Mouse (Mus musculus) left cerebral cortex, adult 11 months (tissue): ENCODE results near the gene Tldc2.

Experiments used
- DNase-seq: peaks from one replicate; pipeline ENCODE4 v3.0.0; 2022; ENCODE audit warnings: low spot score

Tldc2 gene

GRCm38 (mm10) chr2:157086796-157087195 is at the start of gene Tldc2:
Gene Tldc2, plus strand, starts transcription at chr2:157087055.
- no peak for DNase-seq

DNA sequence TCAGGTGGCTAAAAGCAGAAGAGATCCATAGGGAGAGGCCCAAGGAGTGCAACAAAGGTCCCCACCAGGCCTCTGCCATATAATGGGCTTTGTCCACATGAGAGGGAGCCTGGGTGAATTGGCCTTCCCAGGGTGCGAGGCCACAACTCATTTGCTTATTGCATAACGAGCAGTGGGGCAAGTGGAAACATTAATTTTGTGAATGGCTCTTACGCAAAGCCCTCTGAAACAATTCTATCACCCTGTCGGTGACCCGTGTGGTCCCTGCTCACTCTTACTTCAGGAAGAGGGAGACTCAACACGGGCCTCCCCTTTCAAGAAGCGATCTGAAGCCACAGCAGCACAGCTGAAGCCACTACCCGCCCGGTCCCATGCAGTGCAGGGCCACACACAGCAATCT is 49.6 kb upstream of the Tldc2 start:
- no peak for DNase-seq

DNA sequence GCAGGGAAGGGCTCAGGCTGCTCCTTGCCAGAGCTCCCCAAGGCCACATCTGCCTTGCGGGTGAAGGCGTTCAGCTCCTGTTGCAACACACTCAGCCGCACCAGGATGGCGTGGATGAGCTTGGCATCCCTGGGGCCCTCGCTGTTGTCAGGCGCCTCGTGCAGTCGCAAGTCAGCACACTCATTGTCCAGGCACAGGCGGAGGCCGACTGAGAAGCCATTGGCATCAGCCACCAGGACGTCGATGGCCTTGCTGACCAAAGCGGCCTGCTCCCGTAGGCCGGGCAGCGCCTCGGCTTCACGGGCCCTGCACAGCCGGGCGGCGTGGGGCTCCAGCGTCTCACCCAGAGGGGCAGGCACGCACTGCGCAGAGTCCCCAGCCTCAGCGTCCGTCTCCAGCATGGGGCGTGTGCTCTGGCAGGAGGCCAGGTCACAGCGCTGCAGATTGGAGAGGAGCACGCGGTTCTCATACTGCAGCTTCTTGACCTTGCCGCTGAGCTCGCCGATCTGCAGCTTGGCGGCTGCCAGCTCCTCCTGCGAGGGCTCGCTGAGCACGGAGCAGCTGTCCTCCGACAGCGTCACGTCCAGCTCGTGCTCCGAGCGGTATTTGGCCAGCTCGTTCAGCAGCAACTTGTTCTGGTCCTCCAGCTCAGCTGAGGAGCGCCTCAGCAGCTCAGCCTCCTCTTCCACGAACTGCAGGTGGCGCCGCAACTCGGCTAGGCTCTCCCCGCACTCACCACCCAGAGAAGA is 46.8 kb upstream of the Tldc2 start:
- no peak for DNase-seq

GRCm38 (mm10) chr2:157040649-157041046 is 46.2 kb upstream of the Tldc2 start:
- DNase-seq: no peak

DNA sequence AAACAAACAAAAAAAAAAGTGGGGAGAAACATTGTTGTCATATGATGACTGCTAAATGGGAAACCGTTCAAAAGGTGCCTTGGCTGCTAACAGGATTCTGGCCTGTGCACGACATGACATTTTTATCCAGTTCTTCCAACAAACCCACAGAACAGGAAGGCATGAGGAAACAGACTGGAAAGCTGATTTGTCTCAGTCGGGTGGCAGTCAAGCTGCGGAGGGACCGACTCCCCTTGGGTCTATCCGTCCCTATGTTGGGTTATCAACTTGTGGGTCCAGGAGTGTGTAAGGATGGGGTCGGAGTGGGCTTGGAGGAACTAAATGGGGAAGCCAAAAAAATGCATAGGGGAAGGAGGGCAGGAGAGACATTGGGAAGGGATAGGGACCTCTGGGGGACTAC is 45.4 kb upstream of the Tldc2 start:
- DNase-seq: no peak

DNA sequence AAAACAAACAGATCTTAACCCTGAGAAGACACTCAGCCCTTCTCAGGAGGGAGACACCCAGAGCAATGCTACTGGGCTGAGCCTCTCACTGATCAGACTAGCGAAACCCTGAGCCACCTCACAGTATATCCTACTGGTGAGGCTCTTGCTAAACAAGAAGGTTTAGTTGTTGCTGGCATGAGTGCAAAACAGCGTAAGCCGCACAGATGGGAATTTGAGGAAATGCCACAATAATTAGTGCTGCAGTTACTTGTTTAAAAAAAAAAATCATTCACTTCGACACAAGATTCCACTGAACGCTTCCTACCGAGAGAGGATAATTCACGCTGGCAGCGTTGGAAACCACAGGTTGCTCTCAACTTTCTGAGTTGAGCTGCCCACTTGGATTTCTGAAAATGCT is 43.3 kb upstream of the Tldc2 start:
- no peak for DNase-seq

- no peak for DNase-seq
These were observed 42.9 kb upstream of the Tldc2 start for GRCm38 (mm10) chr2:157043987-157044386.

GRCm38 (mm10) chr2:157045932-157046331 is 40.9 kb upstream of the Tldc2 start:
- DNase-seq: no peak

DNA sequence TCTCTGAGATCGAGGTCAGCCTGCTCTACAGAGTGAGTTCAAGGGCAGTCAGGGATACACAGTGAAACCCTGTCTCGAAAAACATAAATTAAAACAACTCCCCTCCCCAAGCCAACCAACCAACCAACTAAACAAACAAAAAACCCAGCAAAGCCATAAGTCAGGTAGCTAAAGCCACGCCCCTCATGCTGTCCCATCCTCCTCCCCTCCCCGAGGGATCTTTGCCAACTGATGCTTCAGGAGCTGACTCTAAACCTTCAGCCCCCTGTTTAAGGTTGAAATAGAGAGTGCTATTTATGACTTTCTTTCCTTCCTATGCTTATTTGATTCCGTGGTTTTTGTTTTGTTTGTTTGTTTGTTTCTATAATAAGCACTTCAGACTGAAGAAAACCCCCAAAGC is 39.9 kb upstream of the Tldc2 start:
- DNase-seq: no peak

- peak; percentile 74 for DNase-seq
These were observed 38.3 kb upstream of the Tldc2 start for GRCm38 (mm10) chr2:157048395-157049181.

DNA sequence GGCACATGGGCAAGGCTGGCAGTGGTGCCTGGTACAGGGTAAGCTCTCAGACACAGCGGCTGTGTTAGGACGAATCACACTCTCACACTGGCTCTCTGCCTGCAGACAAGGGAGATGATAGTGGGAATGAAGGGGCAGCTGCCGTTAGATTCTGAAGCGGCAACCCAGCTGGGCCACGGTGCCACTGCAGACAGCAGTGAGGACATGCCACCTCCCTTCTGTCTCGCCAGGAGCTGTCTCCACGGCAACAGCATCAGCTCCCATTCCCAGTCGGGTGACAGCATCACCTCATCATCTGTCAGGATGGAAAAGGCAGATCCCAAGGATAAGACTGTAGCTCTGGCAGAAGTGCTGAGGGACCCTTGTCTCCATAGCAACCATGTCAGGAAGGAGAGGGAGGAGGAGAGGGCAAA is 37.0 kb upstream of the Tldc2 start:
- DNase-seq: no peak

- no peak for DNase-seq
These were observed 34.4 kb upstream of the Tldc2 start for GRCm38 (mm10) chr2:157052448-157052847.

DNA sequence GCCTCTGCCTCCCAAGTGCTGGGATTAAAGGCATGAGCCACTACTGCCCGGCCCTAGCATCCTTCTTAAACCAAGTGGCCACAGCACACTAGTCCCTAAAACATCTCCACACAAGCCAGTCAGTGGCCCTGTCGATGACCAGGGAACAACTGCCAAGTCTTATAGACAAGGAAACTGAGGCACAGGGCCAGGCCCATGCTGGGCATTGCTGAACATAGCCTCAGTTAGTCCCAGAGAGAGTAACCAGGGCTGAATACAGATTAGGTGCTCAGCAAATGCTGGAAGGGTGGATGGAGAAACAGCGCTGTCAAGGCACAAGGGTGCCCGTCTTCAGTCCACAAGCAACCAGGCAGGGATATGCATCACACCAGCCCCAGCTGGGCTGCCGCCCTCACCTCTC is 33.7 kb upstream of the Tldc2 start:
- no peak for DNase-seq

DNA sequence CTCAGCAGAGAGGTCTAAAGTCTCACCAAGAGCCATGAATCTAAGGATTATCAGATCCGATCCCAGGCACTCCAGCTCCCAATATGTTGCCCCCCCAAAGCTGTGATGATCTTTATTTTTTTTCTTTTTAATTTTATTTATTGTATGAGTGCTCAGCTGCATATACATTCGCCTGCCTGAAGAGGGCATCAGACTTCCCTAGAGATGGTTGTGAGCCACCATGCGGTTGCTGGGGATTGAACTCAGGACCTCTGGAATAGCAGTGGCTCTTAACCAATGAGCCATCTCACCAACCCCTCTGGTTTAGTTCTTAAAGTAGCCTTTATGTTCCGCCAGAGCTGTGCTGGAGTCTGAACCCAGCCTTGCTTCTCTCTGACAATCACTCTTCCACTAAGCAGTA is 33.1 kb upstream of the Tldc2 start:
- no peak for DNase-seq

GRCm38 (mm10) chr2:157054297-157054696 is 32.6 kb upstream of the Tldc2 start:
- no peak for DNase-seq

DNA sequence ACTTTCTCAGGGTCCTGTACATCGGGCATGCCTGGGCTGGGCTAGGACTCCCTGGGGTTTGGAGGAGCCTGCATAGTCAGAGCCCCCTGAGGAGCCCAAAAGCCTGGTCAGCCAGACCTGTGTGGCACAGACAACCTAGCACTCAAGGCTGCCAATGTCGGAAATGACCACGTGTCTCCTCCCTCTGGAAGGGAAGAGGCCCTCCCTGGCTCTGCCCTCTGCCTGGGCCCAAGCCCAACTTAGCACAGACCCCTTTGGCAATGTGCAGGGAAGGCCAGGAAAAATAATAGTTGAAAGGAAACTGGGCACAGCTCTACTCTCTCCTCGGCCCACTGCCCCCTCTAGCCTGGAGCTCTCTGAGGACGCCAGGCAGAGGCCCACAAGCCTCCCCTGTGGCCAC is 32.0 kb upstream of the Tldc2 start:
- no peak for DNase-seq

DNA sequence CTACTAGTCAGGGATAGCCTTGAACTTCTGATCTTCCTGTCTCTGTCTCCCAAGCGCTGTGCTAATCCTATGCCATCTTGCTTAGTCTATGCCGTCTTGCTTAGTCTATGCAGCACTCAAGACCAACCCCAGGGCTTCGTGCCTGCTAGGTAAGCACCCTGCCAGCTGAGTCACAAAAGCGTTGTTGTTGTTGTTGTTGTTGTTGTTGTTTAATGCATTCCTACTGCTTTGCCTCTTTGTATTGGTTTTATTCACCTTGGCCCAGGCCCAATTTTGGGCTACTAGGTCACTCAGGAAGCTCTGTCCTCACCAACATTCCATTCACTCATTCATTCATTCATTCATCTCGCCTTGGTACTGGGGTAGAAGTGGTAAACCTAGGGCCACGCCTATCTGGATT is 31.1 kb upstream of the Tldc2 start:
- DNase-seq: no peak

GRCm38 (mm10) chr2:157057186-157057585 is 29.7 kb upstream of the Tldc2 start:
- no peak for DNase-seq

- no peak for DNase-seq
These were observed 29.1 kb upstream of the Tldc2 start for GRCm38 (mm10) chr2:157057758-157058157.

DNA sequence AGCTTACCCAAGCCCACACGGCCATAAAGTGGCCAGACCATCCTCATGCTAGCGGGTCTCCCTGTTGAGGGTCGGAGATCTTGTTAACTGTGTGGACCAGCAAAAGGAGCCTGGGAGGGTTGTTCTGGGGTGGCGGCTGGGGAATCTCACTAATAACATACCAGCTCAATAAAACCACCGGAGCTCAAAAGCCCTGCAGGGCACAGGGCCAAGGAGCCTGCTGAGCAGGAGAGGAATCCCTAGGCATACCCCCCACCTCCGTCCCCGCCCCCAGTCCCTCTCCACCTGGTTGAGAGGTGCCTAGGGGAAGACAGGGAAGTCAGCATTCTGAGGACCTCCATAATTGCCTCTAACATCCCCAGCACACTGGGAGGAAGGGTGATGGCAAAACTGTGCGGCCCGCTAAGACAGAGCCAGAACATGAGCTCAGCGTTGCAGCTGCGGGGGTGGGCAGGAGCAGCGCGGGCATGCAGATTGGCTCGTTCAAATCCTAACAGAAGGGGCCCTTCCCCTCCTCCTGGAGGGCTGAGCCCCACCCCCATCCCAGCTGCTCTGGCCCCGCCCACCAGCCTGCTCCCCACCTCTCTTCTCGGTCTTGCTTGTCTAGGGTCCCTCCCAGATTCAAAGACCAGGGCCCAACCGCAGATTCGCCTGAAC is 28.4 kb upstream of the Tldc2 start:
- peak; percentile 72 for DNase-seq

DNA sequence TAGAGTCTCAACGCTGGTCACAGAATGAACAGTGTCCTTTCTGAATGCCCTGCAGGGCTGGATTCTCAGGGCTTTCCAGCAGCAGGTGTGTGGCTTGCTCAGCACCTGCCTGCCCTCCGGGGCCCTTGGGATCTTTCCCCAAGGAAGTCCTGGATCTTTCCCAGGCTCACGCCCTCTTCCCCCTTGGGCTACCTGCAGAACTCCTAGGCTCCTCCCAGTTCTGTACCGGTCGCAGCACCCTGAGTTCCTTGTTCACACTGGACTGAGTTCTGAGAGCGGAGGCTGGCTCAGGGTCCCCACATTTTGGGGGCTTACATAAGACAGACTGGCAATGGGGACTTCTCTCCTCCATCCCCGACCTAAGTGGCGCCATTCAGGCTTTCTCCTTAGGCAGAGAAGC is 27.7 kb upstream of the Tldc2 start:
- no peak for DNase-seq

- DNase-seq: no peak
These were observed 26.8 kb upstream of the Tldc2 start for GRCm38 (mm10) chr2:157060037-157060436.
